Mouse (Mus musculus) skeletal muscle tissue, adult 2 months (tissue): ENCODE measurements around the gene Rbbp8nl.

Source experiments
- DNase-seq: peaks from one replicate; pipeline ENCODE4 v3.0.0-alpha.2; 2012; ENCODE audit warnings: low read depth, low spot score

The Rbbp8nl gene

GRCm38 (mm10) chr2:180229129-180229528 lies 60.5 kb downstream of the Rbbp8nl start:
- no peak for DNase-seq

- peak; percentile 91 for DNase-seq
These were observed 61.1 kb downstream of the Rbbp8nl start for GRCm38 (mm10) chr2:180228592-180228991.

GRCm38 (mm10) chr2:180228060-180228458 lies 61.6 kb downstream of the Rbbp8nl start:
- DNase-seq, result no peak
